Mouse (Mus musculus): Measurements from ENCODE around the gene A030005K14Rik. TPM values are rescaled to one million over a fixed set of nuclear protein-coding genes. Genes with fewer than 3 reads are reported as not detected.

A030005K14Rik gene
- polyA plus RNA-seq, 1 experiment from 2014 or later = not detected

DNA sequence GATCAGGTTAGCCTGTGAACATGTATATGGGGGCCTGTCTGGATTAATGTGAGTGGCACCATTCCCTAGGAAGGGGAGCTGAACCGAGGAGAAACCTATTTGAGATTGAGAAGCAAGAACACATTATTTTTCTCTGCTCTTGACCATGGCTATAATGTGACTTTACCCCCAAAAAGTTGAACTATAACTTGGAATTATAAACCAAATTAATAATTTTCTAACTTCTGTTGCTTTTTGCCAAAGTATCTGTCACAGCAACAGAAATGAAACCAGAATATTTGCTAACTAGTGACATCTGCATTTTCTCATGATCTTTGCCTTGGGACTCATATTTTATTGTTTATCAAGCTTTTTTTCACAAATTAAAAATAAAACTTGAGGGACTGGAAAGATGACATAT lies 42.6 kb downstream of the A030005K14Rik start:
- Histone ChIP-seq H3K4me2 (replicated peaks; ENCODE audit: low read depth, low read length) (no peak overlapping the region), H3K27me3 (ENCODE audit: control insufficient read depth, insufficient read depth, low read length) (no peaks in the 10 kb centered on the region), H3K9me3 (ENCODE audit: control insufficient read depth, low read depth, low read length) (no peaks in the 10 kb centered on the region), H3K36me3 (ENCODE audit: control insufficient read depth, insufficient read depth, low read length) (no peaks in the 10 kb centered on the region), H3K4me3 (ENCODE audit: low read depth, low read length) (no peak overlapping the region), H3K9ac (replicated peaks; ENCODE audit: low read depth, low read length) (no peak overlapping the region), H3K4me1 (ENCODE audit: control insufficient read depth, insufficient read depth, low read length) (no peaks in the 10 kb centered on the region), H3K27ac (ENCODE audit: low read length) (no peak overlapping the region)
- 61% methylated on average over 1 of the region's 1 CpGs for WGBS
- ATAC-seq (ENCODE audit: insufficient number of reproducible peaks, insufficient read depth, low FRiP score, low read depth) = no peak

DNA sequence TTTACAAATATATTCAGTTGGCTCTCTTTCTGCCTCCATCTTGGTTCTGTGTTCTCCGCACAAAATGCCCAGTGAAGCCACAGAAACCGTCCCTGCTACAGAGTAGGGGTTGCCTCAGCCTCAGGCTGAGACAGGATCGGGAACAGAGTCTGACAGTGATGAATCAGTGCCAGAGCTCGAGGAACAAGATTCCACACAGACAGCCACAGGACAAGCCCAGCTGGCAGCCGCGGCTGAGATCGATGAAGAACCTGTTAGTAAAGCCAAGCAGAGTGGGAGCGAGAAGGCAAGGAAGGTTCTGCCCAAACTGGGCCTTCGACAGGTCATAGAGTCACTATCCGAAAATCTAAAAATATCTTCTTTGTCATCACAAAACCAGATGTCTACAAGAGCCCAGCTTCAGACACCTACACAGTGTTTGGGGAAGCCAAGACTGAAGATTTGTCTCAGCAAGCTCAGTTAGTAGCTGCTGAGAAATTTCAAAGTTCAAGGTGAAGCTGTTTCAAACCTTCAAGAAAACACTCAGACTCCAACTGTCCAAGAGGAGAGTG lies 43.8 kb downstream of the A030005K14Rik start:
- Histone ChIP-seq H3K27me3 (ENCODE audit: control insufficient read depth, insufficient read depth, low read length) (no peaks in the 10 kb centered on the region), H3K27ac (ENCODE audit: low read length) (no peak overlapping the region), H3K4me1 (ENCODE audit: control insufficient read depth, insufficient read depth, low read length) (no peaks in the 10 kb centered on the region), H3K36me3 (ENCODE audit: control insufficient read depth, insufficient read depth, low read length) (no peaks in the 10 kb centered on the region), H3K4me2 (replicated peaks; ENCODE audit: low read depth, low read length) (no peak overlapping the region), H3K4me3 (ENCODE audit: low read depth, low read length) (no peak overlapping the region), H3K9ac (replicated peaks; ENCODE audit: low read depth, low read length) (no peak overlapping the region), H3K9me3 (ENCODE audit: control insufficient read depth, low read depth, low read length) (no peaks in the 10 kb centered on the region)
- ATAC-seq (ENCODE audit: insufficient number of reproducible peaks, insufficient read depth, low FRiP score, low read depth) = no peak
- WGBS = 52% methylated on average over 10 of the region's 10 CpGs

DNA sequence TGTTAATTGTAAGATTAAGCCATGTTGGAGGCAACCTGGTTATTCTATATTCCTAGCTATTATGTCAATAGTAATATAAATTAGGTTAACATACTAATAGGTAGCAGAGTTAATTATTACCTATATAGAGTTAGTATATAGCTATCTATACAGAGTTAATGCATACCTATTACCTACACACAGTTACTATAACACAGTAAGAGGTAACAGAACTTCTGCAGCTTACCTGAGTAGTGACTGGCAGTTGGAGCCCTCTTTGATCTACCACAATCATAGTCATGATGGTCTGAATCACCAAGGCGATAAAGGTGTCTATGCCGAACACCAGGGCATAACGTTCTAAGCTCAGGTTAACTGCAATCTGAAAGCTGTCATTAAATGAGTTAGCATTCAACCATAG lies 44.7 kb downstream of the A030005K14Rik start:
- Histone ChIP-seq H3K4me2 (replicated peaks; ENCODE audit: low read depth, low read length) (no peak overlapping the region), H3K9ac (replicated peaks; ENCODE audit: low read depth, low read length) (no peak overlapping the region), H3K36me3 (ENCODE audit: control insufficient read depth, insufficient read depth, low read length) (no peaks in the 10 kb centered on the region), H3K4me1 (ENCODE audit: control insufficient read depth, insufficient read depth, low read length) (no peaks in the 10 kb centered on the region), H3K27me3 (ENCODE audit: control insufficient read depth, insufficient read depth, low read length) (no peaks in the 10 kb centered on the region), H3K4me3 (ENCODE audit: low read depth, low read length) (no peak overlapping the region), H3K27ac (ENCODE audit: low read length) (no peak overlapping the region), H3K9me3 (ENCODE audit: control insufficient read depth, low read depth, low read length) (no peaks in the 10 kb centered on the region)
- 87% methylated on average over 3 of the region's 3 CpGs for WGBS
- no peak for ATAC-seq (ENCODE audit: insufficient number of reproducible peaks, insufficient read depth, low FRiP score, low read depth)

Other genes with a start within 250 kb of the A030005K14Rik start
- gene Agfg1, start 219.9 kb downstream of the A030005K14Rik start, polyA plus RNA-seq (2014; fragmentation: Nextera tagmentation; extraction: Ambion mirVana) = 37.2 and 41.0 TPM in 2 replicates
- not detected in 2 replicates for gene A030005L19Rik, start 146.1 kb downstream of the A030005K14Rik start, polyA plus RNA-seq (2014; fragmentation: Nextera tagmentation; extraction: Ambion mirVana)
- not detected in 2 replicates for gene A030014E15Rik, start 134.5 kb downstream of the A030005K14Rik start, polyA plus RNA-seq (2014; fragmentation: Nextera tagmentation; extraction: Ambion mirVana)
- not detected in 2 replicates for gene Gm6217, start 128.0 kb downstream of the A030005K14Rik start, polyA plus RNA-seq (2014; fragmentation: Nextera tagmentation; extraction: Ambion mirVana)
- not detected in 2 replicates for gene A030003K21Rik, start 116.0 kb downstream of the A030005K14Rik start, polyA plus RNA-seq (2014; fragmentation: Nextera tagmentation; extraction: Ambion mirVana)
- not detected in 2 replicates for gene Gm7544, start 103.4 kb downstream of the A030005K14Rik start, polyA plus RNA-seq (2014; fragmentation: Nextera tagmentation; extraction: Ambion mirVana)
- not detected in 2 replicates for gene Gm47955, start 99.1 kb downstream of the A030005K14Rik start, polyA plus RNA-seq (2014; fragmentation: Nextera tagmentation; extraction: Ambion mirVana)
- gene Gm47959, start 58.8 kb downstream of the A030005K14Rik start, polyA plus RNA-seq (2014; fragmentation: Nextera tagmentation; extraction: Ambion mirVana) = not detected in 2 replicates
- gene Slc19a3, start 20.9 kb downstream of the A030005K14Rik start, polyA plus RNA-seq (2014; fragmentation: Nextera tagmentation; extraction: Ambion mirVana) = 0.56 and 1.1 TPM in 2 replicates
- not detected in 2 replicates for gene Krtap28-10, start 16.9 kb downstream of the A030005K14Rik start, polyA plus RNA-seq (2014; fragmentation: Nextera tagmentation; extraction: Ambion mirVana)
- gene Gm47969, start 14.4 kb downstream of the A030005K14Rik start, polyA plus RNA-seq (2014; fragmentation: Nextera tagmentation; extraction: Ambion mirVana) = not detected in 2 replicates
- gene Krtap28-13, start 1.6 kb upstream of the A030005K14Rik start, polyA plus RNA-seq (2014; fragmentation: Nextera tagmentation; extraction: Ambion mirVana) = not detected in 2 replicates
- gene Ccl20, start 57.4 kb upstream of the A030005K14Rik start, polyA plus RNA-seq (2014; fragmentation: Nextera tagmentation; extraction: Ambion mirVana) = 6.7 and 6.9 TPM in 2 replicates
- gene Daw1, start 100.4 kb upstream of the A030005K14Rik start, polyA plus RNA-seq (2014; fragmentation: Nextera tagmentation; extraction: Ambion mirVana) = not detected in 2 replicates

Data from stomach, embryonic 14.5 days (tissue).